Comparison of ENCODE assay signal across 19 mouse cellular contexts in the genomic region with DNA sequence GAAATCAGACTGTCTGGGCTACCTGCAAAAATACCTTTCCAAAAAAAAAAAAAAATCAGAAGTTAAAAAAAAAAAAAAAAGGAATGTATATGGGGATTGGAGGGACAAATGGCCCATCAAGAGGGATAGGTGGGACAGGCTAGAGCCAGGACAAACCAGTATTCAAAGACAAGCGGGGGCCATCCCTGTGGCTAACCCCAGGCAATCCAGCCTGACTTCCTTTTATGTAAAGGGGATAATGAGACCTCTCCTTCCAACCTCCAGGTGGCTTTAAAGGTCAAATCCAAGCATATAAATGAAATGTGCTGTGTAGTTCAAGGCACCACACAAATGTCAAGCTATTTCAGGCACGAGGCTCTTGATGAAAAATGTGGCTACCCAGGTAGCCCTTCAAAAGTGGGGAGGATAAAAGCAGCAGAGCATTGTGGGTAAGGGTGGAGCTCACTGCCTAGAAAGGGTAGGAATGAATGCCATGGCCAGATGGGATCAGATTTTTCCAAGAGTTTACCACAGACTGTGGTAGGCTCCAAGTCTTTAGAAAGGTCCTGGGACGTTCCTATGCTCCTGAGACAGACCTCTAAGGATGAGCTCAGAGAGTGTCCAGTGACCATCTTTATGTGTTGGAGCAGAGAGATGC. TPM values are rescaled to one million over a fixed set of nuclear protein-coding genes. Genes with fewer than 3 reads are reported as not detected.
A peak's percentile ranks its signal among the peaks of the same experiment; 100 is the strongest.
DNase-seq lines count a peak whose midpoint lies in the region; TF ChIP-seq lines count a peak whose summit lies in the region.
"Had no signal": no experiment of that assay in that cellular context is flagged by ENCODE, and none has a peak within 500 bp of the region (broad histone marks: within the 10 kb centered on the region; RNA-seq: fewer than 3 reads in every experiment).

No protein-coding gene starts in this region.

- H3K36me3 ChIP-seq in heart, adult 2 months (ENCODE audit: control insufficient read depth, insufficient read depth, low read length): peaks cover 21% of the 10 kb centered on the region
- H3K36me3 ChIP-seq in ES-E14 (ENCODE audit: control insufficient read depth, insufficient read depth, low read length, poor library complexity, severe bottlenecking): no peaks in the 10 kb centered on the region

- 76% methylated on average over 3 of the region's 3 CpGs for WGBS in heart, adult 2 months
- 69% methylated on average over 3 of the region's 3 CpGs for WGBS in olfactory bulb, adult 2 months

- no peaks in the 10 kb centered on the region for H3K79me2 ChIP-seq in heart, adult 2 months (replicated peaks; ENCODE audit: control insufficient read depth, insufficient read depth, low read length)

- TF ChIP-seq CTCF in heart, adult 2 months (IDR thresholded peaks at IDR 0.05): no peak
- TF ChIP-seq CTCF in layer of hippocampus, adult 2 months (conservative IDR thresholded peaks at IDR 0.05): no peak
- TF ChIP-seq CTCF in olfactory bulb, adult 2 months (IDR thresholded peaks at IDR 0.05; ENCODE audit: insufficient read depth, low read depth, low read length): no peak

- no peaks in the 10 kb centered on the region for H3K9me3 ChIP-seq in ES-E14 (ENCODE audit: control insufficient read depth, insufficient read depth, low read depth, low read length)
- H3K9me3 ChIP-seq: embryonic facial prominence, embryonic 15.5 days; forebrain, embryonic 10.5 days; heart, embryonic 10.5 days; hindbrain, embryonic 12.5 days had no signal

- TF ChIP-seq POLR2A in heart, adult 2 months (IDR thresholded peaks at IDR 0.05; ENCODE audit: insufficient read depth, low read depth, low read length): no peak
- no peak for TF ChIP-seq POLR2A in olfactory bulb, adult 2 months (IDR thresholded peaks at IDR 0.05; ENCODE audit: insufficient read depth, low read depth, low read length)

- no peaks in the 10 kb centered on the region for H3K27me3 ChIP-seq in heart, adult 2 months (ENCODE audit: control insufficient read depth, insufficient read depth, low read length)
- H3K27me3 ChIP-seq: CH12.LX; embryonic facial prominence, embryonic 15.5 days; hindbrain, embryonic 12.5 days had no signal

- no peak overlapping the region for H3K4me3 ChIP-seq in heart, adult 2 months
- no peak overlapping the region for H3K4me3 ChIP-seq in layer of hippocampus, adult 2 months
- no peak overlapping the region for H3K4me3 ChIP-seq in ES-E14 (ENCODE audit: insufficient read depth in 1 of 2, low read depth in 1 of 2, low read length in 2 of 2, poor library complexity in 1 of 2, severe bottlenecking in 1 of 2)
- H3K4me3 ChIP-seq in olfactory bulb, adult 2 months (ENCODE audit: insufficient read depth, low read depth, low read length): no peak overlapping the region
- H3K4me3 ChIP-seq: embryonic facial prominence, embryonic 15.5 days; erythroblast, embryonic 14.5 days; forebrain, embryonic 10.5 days; heart, embryonic 10.5 days; hindbrain, embryonic 12.5 days had no signal

- peaks cover 18% of the 10 kb centered on the region for H3K4me1 ChIP-seq in heart, adult 2 months (ENCODE audit: control insufficient read depth, insufficient read depth, low read length)
- peaks cover 7 to 17% of the 10 kb centered on the region in 2 experiments; a peak in 3 of 4 replicates for H3K4me1 ChIP-seq in ES-E14 (ENCODE audit: control insufficient read depth in 2 of 2, insufficient read depth in 2 of 2, low read length in 2 of 2, poor library complexity in 1 of 2)
- H3K4me1 ChIP-seq in olfactory bulb, adult 2 months (ENCODE audit: control insufficient read depth, insufficient read depth, low read length): peaks cover 19% of the 10 kb centered on the region

- no peak overlapping the region for H3K9ac ChIP-seq in heart, adult 2 months (ENCODE audit: low read depth, low read length)
- H3K9ac ChIP-seq in ES-E14 (ENCODE audit: insufficient read depth, low read depth, low read length, poor library complexity, severe bottlenecking): no peak overlapping the region
- H3K9ac ChIP-seq: embryonic facial prominence, embryonic 15.5 days; hindbrain, embryonic 12.5 days had no signal

- in situ Hi-C loops in ES-E14 (cut with MboI; ENCODE audit: low sequenced_read_pairs in 2 of 2, unreplicated experiment in 2 of 2): no loop called here

- H3K27ac ChIP-seq in heart, adult 2 months: peak overlapping the region; percentile 2; the same call in 1 of the 2 replicates
- H3K27ac ChIP-seq in layer of hippocampus, adult 2 months: 0 out of 2 replicates have a peak overlapping the region, but pooled peaks have one; percentile 10
- H3K27ac ChIP-seq in ES-E14 (ENCODE audit: insufficient read depth, low read depth, low read length, poor library complexity, severe bottlenecking): peak overlapping the region; percentile 6; the same call in 1 of the 2 replicates
- H3K27ac ChIP-seq in olfactory bulb, adult 2 months (ENCODE audit: insufficient read depth, low read depth, low read length): 0 out of 2 replicates have a peak overlapping the region, but pooled peaks have one; percentile 60
- H3K27ac ChIP-seq: embryonic facial prominence, embryonic 15.5 days; heart, embryonic 10.5 days; hindbrain, embryonic 12.5 days had no signal

- intact Hi-C loops in heart, adult 2 months (cut with DNase I): loop anchor here (2.0 kb wide), 1 partner anchor 29 kb away; no protein-coding TSS in a partner anchor

- TF ChIP-seq EP300 in heart, adult 2 months (IDR thresholded peaks at IDR 0.05; ENCODE audit: insufficient read depth, low read depth, low read length): no peak

- no peak for DNase-seq in heart, adult 2 months
- no peak for DNase-seq in heart, adult 18-20 months
- DNase-seq in layer of hippocampus, adult 2 months (ENCODE audit: low spot score in 2 of 2): no peak
- no peak for DNase-seq in layer of hippocampus, adult 11-12 months (ENCODE audit: low spot score)
- DNase-seq in ES-E14 (ENCODE audit: low read depth, low spot score): peak; percentile 41
- DNase-seq in cerebellum, postnatal 14 days: no peak
- DNase-seq: adrenal gland, adult 2 months; adrenal gland, postnatal 25 days; cerebellum, adult 18-20 months; cerebellum, adult 9-11 months; heart, postnatal 4 days had no signal

TF ChIP-seq in ES-E14, 5 proteins besides CTCF, POLR2A, EP300 and RAD21:
- TF ChIP-seq HCFC1 (IDR thresholded peaks at IDR 0.05; ENCODE audit: borderline replicate concordance, insufficient read depth, low read length) (no peak), MAFK (IDR thresholded peaks at IDR 0.05; ENCODE audit: insufficient read depth, low read depth, low read length) (no peak), ZNF384 (IDR thresholded peaks at IDR 0.05; ENCODE audit: low read depth, low read length) (peak; percentile 91)

RNA-seq across cellular contexts. Expression of gene Pbx1, which starts 36.4 kb away (rescaled TPM):
- 10 to 100 TPM; 52.8 to 54.7 TPM for total RNA-seq in heart, adult 2 months (2021)
- polyA plus RNA-seq in heart, adult 2 months (2012; rRNA removed): 33.1 and 47.6 TPM in 2 replicates
- total RNA-seq in heart, adult 18-20 months (2021): 10 to 100 TPM; 49.2 to 51.9 TPM
- total RNA-seq in layer of hippocampus, adult 2 months (2021): 100 to 1,000 TPM; 120 to 123 TPM
- total RNA-seq in ES-E14 (2012; rRNA removed): 7.3 and 10.0 TPM in 2 replicates
- polyA plus RNA-seq in olfactory bulb, adult 2 months (2012; ENCODE audit: insufficient read depth, insufficient read length, low replicate concordance, missing spikeins): 133 and 332 TPM in 2 replicates
- total RNA-seq: CH12.LX, MEL had no signal

Comparison
In these comparisons a context has a peak if more than half of its experiments do, and no peak if none do; other contexts are left out.
1. H3K27ac ChIP-seq: peak in every context shown above with its lines; median percentile 60 in olfactory bulb, adult 2 months; 10 in layer of hippocampus, adult 2 months; 6 in ES-E14; 2 in heart, adult 2 months.